Mouse (Mus musculus): ENCODE data around the gene Mpv17. TPM values are rescaled to one million over a fixed set of nuclear protein-coding genes. Genes with fewer than 3 reads are reported as not detected.

Gene Mpv17
- total and polyA plus RNA-seq, 3 experiments, result 25.8 to 49.9 TPM; not detected in 1

GRCm38 (mm10) chr5:31116912-31117311, 37.1 kb downstream of the Mpv17 start:
- Histone ChIP-seq H3K9ac (ENCODE audit: control insufficient read depth, low read depth, low read length, poor library complexity, severe bottlenecking) (no peak overlapping the region), H3K27ac (ENCODE audit: control insufficient read depth, low read depth, low read length) (no peak overlapping the region), H3K4me1 (ENCODE audit: control insufficient read depth in 1 of 2, insufficient read depth in 2 of 2, low read length in 2 of 2) (peaks cover 2 to 7% of the 10 kb centered on the region in 2 experiments; a peak in 3 of 4 replicates), H3K27me3 (ENCODE audit: control insufficient read depth in 1 of 2, insufficient read depth in 2 of 2, low read length in 2 of 2) (peaks cover 6 to 17% of the 10 kb centered on the region in 2 experiments), H3K79me2 (ENCODE audit: control insufficient read depth, insufficient read depth, low read length, poor library complexity) (no peaks in the 10 kb centered on the region), H3K36me3 (ENCODE audit: control insufficient read depth in 1 of 2, insufficient read depth in 2 of 2, low read length in 2 of 2) (peaks cover 0 to 5% of the 10 kb centered on the region in 2 experiments; a peak in 1 of 4 replicates), H3K9me3 (replicated peaks; ENCODE audit: insufficient read depth, low read length) (no peaks in the 10 kb centered on the region), H3K4me3 (ENCODE audit: control insufficient read depth in 1 of 2, insufficient read depth in 1 of 2, low read depth in 2 of 2, low read length in 2 of 2) (no peak overlapping the region)
- TF ChIP-seq MEF2A (IDR thresholded peaks at IDR 0.05; ENCODE audit: extremely low read depth, insufficient replicate concordance, low read depth, low read length, poor library complexity, severe bottlenecking), result no peak
- no peak for TF ChIP-seq CTCF (IDR thresholded peaks at IDR 0.05 in 2 of 3, conservative IDR thresholded peaks at IDR 0.05 in 1 of 3; ENCODE audit: control insufficient read depth in 1 of 3, insufficient read depth in 1 of 3, low read depth in 2 of 3, low read length in 3 of 3, poor library complexity in 1 of 3, severe bottlenecking in 1 of 3)
- no peak for TF ChIP-seq MYC (IDR thresholded peaks at IDR 0.05; ENCODE audit: low read depth, low read length)
- no peak for TF ChIP-seq POLR2AphosphoS5 (IDR thresholded peaks at IDR 0.05; ENCODE audit: borderline replicate concordance, low read depth, low read length)
- TF ChIP-seq POLR2AphosphoS2 (IDR thresholded peaks at IDR 0.05; ENCODE audit: low read length), result no peak
- TF ChIP-seq USF2 (IDR thresholded peaks at IDR 0.05; ENCODE audit: borderline replicate concordance in 1 of 2, insufficient read depth in 1 of 2, low read depth in 1 of 2, low read length in 2 of 2), result no peak
- no peak for TF ChIP-seq UBTF (IDR thresholded peaks at IDR 0.05; ENCODE audit: borderline replicate concordance, insufficient read depth, low read depth, low read length)
- TF ChIP-seq GABPA (IDR thresholded peaks at IDR 0.05; ENCODE audit: low read depth, low read length), result no peak
- TF ChIP-seq NRF1 (IDR thresholded peaks at IDR 0.05; ENCODE audit: insufficient read depth, low read depth, low read length, poor library complexity, severe bottlenecking), result no peak
- TF ChIP-seq MAFK (IDR thresholded peaks at IDR 0.05; ENCODE audit: borderline replicate concordance, low read depth, low read length), result no peak
- TF ChIP-seq NELFE (IDR thresholded peaks at IDR 0.05; ENCODE audit: low read depth, low read length), result no peak
- TF ChIP-seq MAX (IDR thresholded peaks at IDR 0.05; ENCODE audit: low read length), result no peak
- TF ChIP-seq MYB (IDR thresholded peaks at IDR 0.05; ENCODE audit: low read depth, low read length), result no peak
- TF ChIP-seq ETS1 (IDR thresholded peaks at IDR 0.05; ENCODE audit: low read depth, low read length), result no peak
- TF ChIP-seq BHLHE40 (IDR thresholded peaks at IDR 0.05; ENCODE audit: borderline replicate concordance, low read depth, low read length), result no peak
- TF ChIP-seq SIN3A (IDR thresholded peaks at IDR 0.05; ENCODE audit: low read length), result no peak
- no peak for TF ChIP-seq USF1 (IDR thresholded peaks at IDR 0.05; ENCODE audit: low read depth, low read length)
- DNase-seq (ENCODE audit: low read depth, low spot score), result no peak

- Histone ChIP-seq H3K4me3 (ENCODE audit: control insufficient read depth in 1 of 2, insufficient read depth in 1 of 2, low read depth in 2 of 2, low read length in 2 of 2) (no peak within 1 kb of the TSS), H3K36me3 (ENCODE audit: control insufficient read depth in 1 of 2, insufficient read depth in 2 of 2, low read length in 2 of 2) (peaks cover 0 to 4% of the 10 kb centered on the region in 2 experiments; a peak in 1 of 4 replicates), H3K9ac (ENCODE audit: control insufficient read depth, low read depth, low read length, poor library complexity, severe bottlenecking) (no peak within 1 kb of the TSS), H3K27me3 (ENCODE audit: control insufficient read depth in 1 of 2, insufficient read depth in 2 of 2, low read length in 2 of 2) (peaks cover 6 to 18% of the 10 kb centered on the region in 2 experiments), H3K79me2 (ENCODE audit: control insufficient read depth, insufficient read depth, low read length, poor library complexity) (no peaks in the 10 kb centered on the region), H3K27ac (ENCODE audit: control insufficient read depth, low read depth, low read length) (no peak within 1 kb of the TSS), H3K9me3 (replicated peaks; ENCODE audit: insufficient read depth, low read length) (no peaks in the 10 kb centered on the region), H3K4me1 (ENCODE audit: control insufficient read depth in 1 of 2, insufficient read depth in 2 of 2, low read length in 2 of 2) (peaks cover 1 to 4% of the 10 kb centered on the region in 2 experiments; a peak in 3 of 4 replicates)
- DNase-seq (ENCODE audit: low read depth, low spot score), result no peak
- TF ChIP-seq EP300 (IDR thresholded peaks at IDR 0.05; ENCODE audit: low read depth in 1 of 2, low read length in 2 of 2), result no peak
- no peak for TF ChIP-seq ZC3H11A (IDR thresholded peaks at IDR 0.05; ENCODE audit: low read depth, low read length)
- TF ChIP-seq RAD21 (IDR thresholded peaks at IDR 0.05; ENCODE audit: low read depth, low read length), result no peak
- no peak for TF ChIP-seq JUND (IDR thresholded peaks at IDR 0.05; ENCODE audit: low read depth, low read length)
Observed at GRCm38 (mm10) chr5:31116354-31116753, 37.7 kb downstream of the Mpv17 start, which contains the start of gene Trim54. Gene Trim54 (plus strand): TSS chr5:31116712.
